Mouse (Mus musculus): Measurements from ENCODE around the gene Olfr1313. TPM values are rescaled to one million over a fixed set of nuclear protein-coding genes. Genes with fewer than 3 reads are reported as not detected.
"Not testable (repeated sequence)": the region's sequence is repeated elsewhere in the genome, so short reads cannot be mapped to it uniquely, and the experiment has no call there.

Olfr1313 gene
- not detected in 2 replicates for polyA plus RNA-seq (2014; fragmentation: Nextera tagmentation; extraction: Ambion mirVana)

DNA sequence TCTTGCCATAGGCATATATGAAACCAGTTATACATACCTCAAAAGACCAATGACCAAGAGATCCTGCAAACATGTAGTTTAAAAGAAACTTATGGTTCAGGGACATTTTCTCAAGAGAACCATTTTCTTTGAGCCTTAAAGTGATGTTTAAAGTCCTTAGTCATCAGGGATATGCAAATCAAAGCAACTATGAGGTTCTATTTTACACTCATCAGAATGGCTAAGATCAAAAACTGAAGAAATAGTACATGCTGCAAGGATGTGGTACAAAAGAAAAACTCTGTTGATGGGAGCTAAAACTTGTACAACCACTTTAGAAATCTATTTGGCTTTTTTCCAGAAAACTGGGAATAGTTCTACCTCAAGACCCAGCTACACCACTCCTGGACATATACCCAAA is at the start of gene Olfr1313:
Gene Olfr1313 (minus strand): TSS at position 101 of the 400 bp plus-strand sequence.
- Histone ChIP-seq H3K9me3 (replicated peaks; ENCODE audit: control insufficient read depth, low read length) (no peaks in the 10 kb centered on the region), H3K4me2 (ENCODE audit: low read depth, low read length) (no peak within 1 kb of the TSS), H3K36me3 (replicated peaks; ENCODE audit: control insufficient read depth, insufficient read depth, low read depth, low read length) (no peaks in the 10 kb centered on the region), H3K27me3 (ENCODE audit: control insufficient read depth, insufficient read depth, low read length) (no peaks in the 10 kb centered on the region), H3K4me1 (ENCODE audit: control insufficient read depth, insufficient read depth, low read length) (no peaks in the 10 kb centered on the region), H3K9ac (replicated peaks; ENCODE audit: low read length) (no peak within 1 kb of the TSS), H3K4me3 (ENCODE audit: low read depth, low read length) (no peak within 1 kb of the TSS), H3K27ac (replicated peaks; ENCODE audit: low read depth, low read length) (no peak within 1 kb of the TSS)
- ATAC-seq (replicated peaks; ENCODE audit: insufficient number of reproducible peaks, low FRiP score, low TSS enrichment, low read depth) (no peak), DNase-seq (ENCODE audit: low spot score) (no peak)

DNA sequence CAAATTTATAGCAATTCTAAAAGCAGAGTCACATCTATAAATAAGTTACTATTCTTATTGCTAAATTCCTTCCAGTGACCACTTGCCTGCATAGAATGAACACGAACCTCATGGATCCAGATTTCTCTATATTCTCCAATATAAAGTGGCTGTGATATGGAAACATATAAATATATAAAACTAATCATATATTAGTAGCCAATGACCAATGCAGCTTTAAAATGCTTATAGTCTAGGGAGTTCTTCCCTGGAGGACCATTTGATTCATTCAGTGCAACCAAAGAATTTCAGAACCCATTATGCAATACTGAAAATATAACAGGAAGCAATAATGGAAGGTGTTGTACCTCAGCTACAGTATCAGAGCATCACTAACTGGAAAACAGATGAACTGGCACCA is 37.7 kb upstream of the Olfr1313 start, which contains the start of gene Olfr1315-ps1:
Gene Olfr1315-ps1 (minus strand): TSS at position 101 of the 400 bp plus-strand sequence.
- H3K27ac ChIP-seq (replicated peaks; ENCODE audit: low read depth, low read length) = no peak within 1 kb of the TSS
- ATAC-seq (replicated peaks; ENCODE audit: insufficient number of reproducible peaks, low FRiP score, low TSS enrichment, low read depth) (no peak), DNase-seq (ENCODE audit: low spot score) (no peak)
- WGBS = 83% methylated on average over 1 of the region's 1 CpGs
- H3K27me3 ChIP-seq (ENCODE audit: control insufficient read depth, insufficient read depth, low read length) = no peaks in the 10 kb centered on the region
- H3K4me2 ChIP-seq (ENCODE audit: low read depth, low read length) = no peak within 1 kb of the TSS
- H3K36me3 ChIP-seq (replicated peaks; ENCODE audit: control insufficient read depth, insufficient read depth, low read depth, low read length) = no peaks in the 10 kb centered on the region
- no peaks in the 10 kb centered on the region for H3K9me3 ChIP-seq (replicated peaks; ENCODE audit: control insufficient read depth, low read length)
- no peak within 1 kb of the TSS for H3K4me3 ChIP-seq (ENCODE audit: low read depth, low read length)
- no peak within 1 kb of the TSS for H3K9ac ChIP-seq (replicated peaks; ENCODE audit: low read length)
- H3K4me1 ChIP-seq (ENCODE audit: control insufficient read depth, insufficient read depth, low read length) = no peaks in the 10 kb centered on the region

DNA sequence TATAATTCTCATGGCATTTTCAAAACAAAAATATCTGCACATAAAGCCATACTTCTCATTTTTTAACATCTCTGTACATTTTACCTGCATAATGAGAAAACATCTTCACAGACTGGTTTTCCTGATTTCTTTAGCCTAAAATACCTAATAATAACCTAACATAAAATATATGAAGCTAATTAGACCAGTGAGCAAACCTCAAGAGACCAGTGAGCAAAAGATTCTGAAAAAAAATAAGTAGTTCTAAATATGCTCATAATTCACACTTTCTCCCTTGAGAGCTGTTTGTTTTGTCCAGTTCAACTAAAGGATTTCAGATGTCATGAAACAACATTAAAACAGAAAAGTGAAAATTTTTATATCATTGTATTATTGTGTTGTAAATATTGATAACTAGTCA is 19.0 kb upstream of the Olfr1313 start, which contains the start of gene Olfr1314:
Gene Olfr1314 (minus strand): TSS at position 101 of the 400 bp plus-strand sequence.
- no peaks in the 10 kb centered on the region for H3K9me3 ChIP-seq (replicated peaks; ENCODE audit: control insufficient read depth, low read length)
- no peak for DNase-seq (ENCODE audit: low spot score)
- H3K27me3 ChIP-seq (ENCODE audit: control insufficient read depth, insufficient read depth, low read length) = no peaks in the 10 kb centered on the region
- H3K4me3 ChIP-seq (ENCODE audit: low read depth, low read length) = no peak within 1 kb of the TSS
- no peak for ATAC-seq (replicated peaks; ENCODE audit: insufficient number of reproducible peaks, low FRiP score, low TSS enrichment, low read depth)
- H3K4me1 ChIP-seq (ENCODE audit: control insufficient read depth, insufficient read depth, low read length) = no peaks in the 10 kb centered on the region
- no peak within 1 kb of the TSS for H3K27ac ChIP-seq (replicated peaks; ENCODE audit: low read depth, low read length)
- H3K36me3 ChIP-seq (replicated peaks; ENCODE audit: control insufficient read depth, insufficient read depth, low read depth, low read length) = no peaks in the 10 kb centered on the region
- no peak within 1 kb of the TSS for H3K9ac ChIP-seq (replicated peaks; ENCODE audit: low read length)
- no peak within 1 kb of the TSS for H3K4me2 ChIP-seq (ENCODE audit: low read depth, low read length)

DNA sequence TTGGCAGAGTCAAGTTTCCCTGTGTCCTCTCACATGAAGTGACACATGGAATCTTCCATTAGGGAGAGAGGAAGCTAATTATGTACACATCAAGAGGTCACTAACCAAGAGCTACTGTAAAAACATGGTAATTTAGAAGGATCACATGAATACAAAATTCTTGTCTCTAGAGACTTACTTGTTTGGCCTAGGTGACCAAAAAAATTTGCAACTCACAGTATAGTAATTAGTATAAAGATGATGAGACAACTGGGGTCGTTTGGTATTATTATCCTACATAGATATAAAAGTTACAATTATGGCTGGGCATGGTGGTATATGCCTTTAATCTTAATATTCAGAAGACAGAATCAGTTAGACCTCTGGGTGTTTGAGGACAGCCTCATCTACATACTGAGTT is 27.5 kb downstream of the Olfr1313 start, which contains the start of gene Olfr1312:
Gene Olfr1312 (minus strand): TSS at position 101 of the 400 bp plus-strand sequence.
- Histone ChIP-seq H3K9me3 (replicated peaks; ENCODE audit: control insufficient read depth, low read length) (no peaks in the 10 kb centered on the region), H3K27ac (replicated peaks; ENCODE audit: low read depth, low read length) (no peak within 1 kb of the TSS), H3K4me2 (ENCODE audit: low read depth, low read length) (no peak within 1 kb of the TSS), H3K4me3 (ENCODE audit: low read depth, low read length) (no peak within 1 kb of the TSS), H3K4me1 (ENCODE audit: control insufficient read depth, insufficient read depth, low read length) (no peaks in the 10 kb centered on the region), H3K9ac (replicated peaks; ENCODE audit: low read length) (no peak within 1 kb of the TSS), H3K27me3 (ENCODE audit: control insufficient read depth, insufficient read depth, low read length) (no peaks in the 10 kb centered on the region), H3K36me3 (replicated peaks; ENCODE audit: control insufficient read depth, insufficient read depth, low read depth, low read length) (no peaks in the 10 kb centered on the region)
- ATAC-seq (replicated peaks; ENCODE audit: insufficient number of reproducible peaks, low FRiP score, low TSS enrichment, low read depth) = no peak
- DNase-seq (ENCODE audit: low spot score) = no peak
- 39% methylated on average over 1 of the region's 1 CpGs for WGBS

DNA sequence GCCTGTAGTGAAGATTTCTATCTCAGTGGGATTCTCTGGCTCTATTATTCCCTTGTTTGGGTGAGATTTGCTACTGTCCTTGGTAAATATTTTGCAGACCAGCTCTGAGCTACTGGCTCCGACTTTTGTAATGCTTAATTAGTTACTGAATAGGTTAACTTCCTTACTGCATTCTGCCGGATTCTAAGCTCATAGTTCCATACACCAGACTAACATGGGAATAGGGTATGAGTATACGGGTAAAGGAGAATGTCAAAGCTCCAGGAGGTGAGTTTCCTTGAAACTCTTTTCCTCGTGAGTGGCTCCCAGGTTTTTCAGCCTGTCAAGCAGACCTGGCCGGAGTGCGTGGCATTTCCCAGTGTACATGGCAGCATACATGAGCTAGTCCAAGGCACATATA is 50.7 kb downstream of the Olfr1313 start:
- not testable (repeated sequence) for H3K36me3 ChIP-seq (replicated peaks; ENCODE audit: control insufficient read depth, insufficient read depth, low read depth, low read length); H3K27me3 ChIP-seq (ENCODE audit: control insufficient read depth, insufficient read depth, low read length); H3K4me3 ChIP-seq (ENCODE audit: low read depth, low read length); H3K4me2 ChIP-seq (ENCODE audit: low read depth, low read length); ATAC-seq (replicated peaks; ENCODE audit: insufficient number of reproducible peaks, low FRiP score, low TSS enrichment, low read depth); DNase-seq (ENCODE audit: low spot score); H3K27ac ChIP-seq (replicated peaks; ENCODE audit: low read depth, low read length); H3K9ac ChIP-seq (replicated peaks; ENCODE audit: low read length); H3K4me1 ChIP-seq (ENCODE audit: control insufficient read depth, insufficient read depth, low read length); H3K9me3 ChIP-seq (replicated peaks; ENCODE audit: control insufficient read depth, low read length)
- 54% methylated on average over 6 of the region's 6 CpGs for WGBS

DNA sequence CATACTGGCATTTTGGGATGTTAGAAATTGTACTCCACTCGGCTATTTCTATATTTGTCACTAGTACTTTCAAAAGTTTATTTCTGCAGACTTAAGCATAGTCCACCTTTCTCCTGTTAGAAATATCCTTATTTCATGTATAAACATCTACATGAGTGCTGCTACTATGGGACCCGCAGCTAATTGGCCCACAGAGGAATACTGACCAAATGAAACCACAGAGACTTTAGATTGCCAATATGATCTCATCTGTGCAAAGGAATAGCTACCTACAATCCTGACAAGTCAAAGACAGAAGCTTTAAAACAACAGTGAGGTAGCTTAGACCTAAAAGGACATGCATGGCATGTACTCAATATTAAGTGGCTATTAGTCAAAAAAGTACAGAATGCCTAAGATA is 53.3 kb downstream of the Olfr1313 start, which contains the start of gene Olfr1311:
Gene Olfr1311 (minus strand): TSS at position 101 of the 400 bp plus-strand sequence.
- H3K36me3 ChIP-seq (replicated peaks; ENCODE audit: control insufficient read depth, insufficient read depth, low read depth, low read length) = no peaks in the 10 kb centered on the region
- no peaks in the 10 kb centered on the region for H3K9me3 ChIP-seq (replicated peaks; ENCODE audit: control insufficient read depth, low read length)
- no peak within 1 kb of the TSS for H3K9ac ChIP-seq (replicated peaks; ENCODE audit: low read length)
- no peak within 1 kb of the TSS for H3K4me3 ChIP-seq (ENCODE audit: low read depth, low read length)
- no peak within 1 kb of the TSS for H3K27ac ChIP-seq (replicated peaks; ENCODE audit: low read depth, low read length)
- WGBS = 96% methylated on average over 2 of the region's 2 CpGs
- ATAC-seq (replicated peaks; ENCODE audit: insufficient number of reproducible peaks, low FRiP score, low TSS enrichment, low read depth) = no peak
- H3K4me1 ChIP-seq (ENCODE audit: control insufficient read depth, insufficient read depth, low read length) = no peaks in the 10 kb centered on the region
- H3K4me2 ChIP-seq (ENCODE audit: low read depth, low read length) = no peak within 1 kb of the TSS
- no peaks in the 10 kb centered on the region for H3K27me3 ChIP-seq (ENCODE audit: control insufficient read depth, insufficient read depth, low read length)
- DNase-seq (ENCODE audit: low spot score) = no peak

Other genes with a start within 250 kb of the Olfr1313 start
- gene Olfr1305, start 200.7 kb downstream of the Olfr1313 start, polyA plus RNA-seq (2014; fragmentation: Nextera tagmentation; extraction: Ambion mirVana) = not detected in 2 replicates
- not detected in 2 replicates for gene Olfr1306, start 161.6 kb downstream of the Olfr1313 start, polyA plus RNA-seq (2014; fragmentation: Nextera tagmentation; extraction: Ambion mirVana)
- not detected in 2 replicates for gene Olfr1307, start 128.4 kb downstream of the Olfr1313 start, polyA plus RNA-seq (2014; fragmentation: Nextera tagmentation; extraction: Ambion mirVana)
- gene Olfr1308, start 112.9 kb downstream of the Olfr1313 start, polyA plus RNA-seq (2014; fragmentation: Nextera tagmentation; extraction: Ambion mirVana) = not detected in 2 replicates
- not detected in 2 replicates for gene Olfr1309, start 87.6 kb downstream of the Olfr1313 start, polyA plus RNA-seq (2014; fragmentation: Nextera tagmentation; extraction: Ambion mirVana)
- not detected in 2 replicates for gene Olfr1310, start 65.1 kb downstream of the Olfr1313 start, polyA plus RNA-seq (2014; fragmentation: Nextera tagmentation; extraction: Ambion mirVana)
- not detected in 2 replicates for gene Olfr1311, start 53.4 kb downstream of the Olfr1313 start, polyA plus RNA-seq (2014; fragmentation: Nextera tagmentation; extraction: Ambion mirVana)
- gene Olfr1312, start 27.6 kb downstream of the Olfr1313 start, polyA plus RNA-seq (2014; fragmentation: Nextera tagmentation; extraction: Ambion mirVana) = not detected in 2 replicates
- not detected in 2 replicates for gene Olfr1314, start 18.9 kb upstream of the Olfr1313 start, polyA plus RNA-seq (2014; fragmentation: Nextera tagmentation; extraction: Ambion mirVana)
- not detected in 2 replicates for gene Olfr1315-ps1, start 37.6 kb upstream of the Olfr1313 start, polyA plus RNA-seq (2014; fragmentation: Nextera tagmentation; extraction: Ambion mirVana)
- gene Olfr1316, start 57.1 kb upstream of the Olfr1313 start, polyA plus RNA-seq (2014; fragmentation: Nextera tagmentation; extraction: Ambion mirVana) = not detected in 2 replicates
- not detected in 2 replicates for gene Olfr1317, start 62.5 kb upstream of the Olfr1313 start, polyA plus RNA-seq (2014; fragmentation: Nextera tagmentation; extraction: Ambion mirVana)
- gene Olfr1318, start 76.4 kb upstream of the Olfr1313 start, polyA plus RNA-seq (2014; fragmentation: Nextera tagmentation; extraction: Ambion mirVana) = not detected in 2 replicates
- gene Lpcat4, start 161.6 kb upstream of the Olfr1313 start, polyA plus RNA-seq (2014; fragmentation: Nextera tagmentation; extraction: Ambion mirVana) = 10.5 and 11.8 TPM in 2 replicates
- gene Nutm1, start 181.4 kb upstream of the Olfr1313 start, polyA plus RNA-seq (2014; fragmentation: Nextera tagmentation; extraction: Ambion mirVana) = 0.06 TPM in 1 of 2 replicates, not detected in the other
- 181 and 189 TPM in 2 replicates for gene Nop10, start 184.1 kb upstream of the Olfr1313 start, polyA plus RNA-seq (2014; fragmentation: Nextera tagmentation; extraction: Ambion mirVana)
- gene Slc12a6, start 188.0 kb upstream of the Olfr1313 start, polyA plus RNA-seq (2014; fragmentation: Nextera tagmentation; extraction: Ambion mirVana) = 10.3 and 10.4 TPM in 2 replicates
- gene Gm21985, start 188.5 kb upstream of the Olfr1313 start, polyA plus RNA-seq (2014; fragmentation: Nextera tagmentation; extraction: Ambion mirVana) = not detected in 2 replicates